Mouse (Mus musculus) gastrocnemius, postnatal 4 days (tissue): ENCODE results near the gene Teddm3. TPM values are rescaled to one million over a fixed set of nuclear protein-coding genes. Genes with fewer than 3 reads are reported as not detected.
"Not testable (repeated sequence)": the region's sequence is repeated elsewhere in the genome, so short reads cannot be mapped to it uniquely, and the experiment has no call there.

Source experiments
- DNase-seq, 2 experiments: peaks; one replicate each; pipeline ENCODE4 v3.0.0; 2021 to 2022; ENCODE audit warnings: low spot score in 2 of 2, mixed read lengths in 2 of 2
- long read RNA-seq, 2 experiments: library from polyadenylated mRNA; stranded (forward); transcript quantifications; one replicate each; pipeline ENCODE4 v2.0.0; 2021
- total RNA-seq, 2 experiments: library from RNA; stranded (reverse); gene quantifications; 2 replicates each; pipeline ENCODE4 v1.2.3; 2021

The Teddm3 gene
- not detected for total RNA-seq
- long read RNA-seq, experiment 1, result 0 reads
- long read RNA-seq, experiment 2, result 0 reads

GRCm38 (mm10) chr16:21153900-21154299, at the start of gene Teddm3:
Teddm3 (minus strand) TSS chr16:21154000.
- DNase-seq, result not testable (repeated sequence)

DNA sequence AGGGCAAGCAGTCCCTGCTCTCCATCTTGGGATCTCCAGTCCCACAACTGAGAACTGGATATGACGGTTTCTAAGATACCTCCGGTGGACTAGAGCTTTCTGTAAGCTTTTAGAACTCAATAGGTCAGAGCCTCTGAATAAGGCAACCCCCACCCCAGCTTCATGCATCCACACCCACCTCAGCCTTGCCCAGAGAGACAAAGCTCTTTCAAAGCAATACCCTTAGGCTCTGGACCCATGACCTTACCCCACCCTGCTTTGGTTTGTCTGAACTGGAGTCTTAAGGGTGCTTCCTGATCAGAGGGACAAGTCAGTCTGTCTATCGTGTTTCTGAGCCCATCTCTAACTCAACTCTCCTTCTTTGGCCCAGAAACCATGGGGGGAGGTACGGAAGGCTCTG, 48.9 kb upstream of the Teddm3 start:
- no peak for DNase-seq

DNA sequence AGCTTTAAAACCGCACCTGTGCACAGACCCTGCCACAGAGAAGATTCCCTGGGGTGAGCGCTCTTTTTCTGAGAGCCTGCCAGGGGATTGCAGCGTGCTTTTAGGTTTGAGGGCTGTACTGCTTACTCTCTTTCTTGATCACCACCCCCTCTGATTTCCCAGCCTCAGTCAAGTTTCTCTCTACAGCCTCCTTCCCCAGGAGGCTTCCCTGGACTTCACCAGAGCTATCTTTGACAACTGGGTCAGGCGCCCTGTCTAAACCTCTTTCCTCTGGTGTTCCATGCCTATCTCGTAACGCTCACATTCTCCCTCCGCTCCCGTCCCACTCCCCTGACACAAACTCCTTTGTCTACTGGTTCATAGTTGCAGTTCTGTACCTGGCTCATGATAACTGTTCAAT, 45.6 kb upstream of the Teddm3 start:
- DNase-seq, result no peak

DNA sequence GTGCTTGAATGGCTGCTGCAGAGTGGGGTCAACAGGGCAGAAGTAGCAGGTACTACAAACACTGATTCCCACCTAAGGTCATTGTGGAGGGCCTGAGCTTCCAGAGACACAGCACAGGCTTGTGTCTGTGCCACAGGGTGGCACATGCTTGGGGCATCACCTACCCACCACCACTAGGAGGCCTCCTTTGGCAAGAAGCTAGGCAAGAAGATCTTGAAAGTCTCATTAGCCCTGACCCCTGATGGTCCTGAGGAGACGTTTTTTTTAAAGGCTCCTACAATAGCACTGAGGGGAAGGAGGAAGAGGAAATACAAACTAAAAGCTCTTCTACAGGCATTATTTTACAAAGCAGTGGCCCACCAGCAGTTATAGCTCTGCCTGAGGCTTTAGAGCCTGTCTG, 44.7 kb upstream of the Teddm3 start:
- no peak for DNase-seq

DNA sequence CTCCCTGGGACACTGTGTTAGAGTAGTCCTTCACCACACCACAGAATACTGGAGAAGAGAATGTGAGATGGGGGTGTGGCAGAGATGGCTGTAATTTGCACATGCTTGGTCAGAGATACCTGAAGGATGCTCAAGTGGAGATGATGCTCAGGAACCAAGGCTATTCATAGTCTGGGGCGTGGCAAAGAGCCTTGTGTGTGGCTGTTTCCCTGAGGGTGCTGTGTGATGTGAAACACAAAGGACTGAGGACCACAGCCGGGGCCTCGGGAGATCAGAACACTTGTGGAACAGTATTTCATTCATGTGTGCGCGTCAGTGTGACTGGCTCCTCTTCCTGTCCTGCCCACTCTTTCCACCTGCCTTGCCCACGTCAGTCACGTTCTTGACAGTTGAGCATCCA, 44.2 kb upstream of the Teddm3 start:
- DNase-seq, result no peak

GRCm38 (mm10) chr16:21197542-21197941, 43.7 kb upstream of the Teddm3 start:
- no peak for DNase-seq

DNA sequence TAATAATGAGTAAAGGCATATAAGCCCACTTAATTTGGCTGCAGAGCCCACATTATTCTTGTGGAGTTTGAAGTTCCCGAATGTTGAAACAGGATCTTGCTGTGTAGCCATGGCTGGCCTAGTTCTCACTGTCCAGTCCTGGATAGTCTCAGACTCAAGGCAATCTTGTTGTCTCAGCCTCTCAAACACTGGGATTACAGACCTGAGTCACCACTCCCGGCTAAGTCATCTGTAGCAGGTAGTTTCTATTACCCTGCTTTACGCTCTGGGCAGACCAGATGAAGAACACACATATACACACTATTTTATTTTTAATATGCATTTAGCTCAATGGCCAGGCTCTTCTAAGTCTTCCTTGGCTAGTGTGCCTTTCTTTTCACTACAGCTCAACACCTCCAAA, 42.8 kb upstream of the Teddm3 start:
- no peak for DNase-seq

DNA sequence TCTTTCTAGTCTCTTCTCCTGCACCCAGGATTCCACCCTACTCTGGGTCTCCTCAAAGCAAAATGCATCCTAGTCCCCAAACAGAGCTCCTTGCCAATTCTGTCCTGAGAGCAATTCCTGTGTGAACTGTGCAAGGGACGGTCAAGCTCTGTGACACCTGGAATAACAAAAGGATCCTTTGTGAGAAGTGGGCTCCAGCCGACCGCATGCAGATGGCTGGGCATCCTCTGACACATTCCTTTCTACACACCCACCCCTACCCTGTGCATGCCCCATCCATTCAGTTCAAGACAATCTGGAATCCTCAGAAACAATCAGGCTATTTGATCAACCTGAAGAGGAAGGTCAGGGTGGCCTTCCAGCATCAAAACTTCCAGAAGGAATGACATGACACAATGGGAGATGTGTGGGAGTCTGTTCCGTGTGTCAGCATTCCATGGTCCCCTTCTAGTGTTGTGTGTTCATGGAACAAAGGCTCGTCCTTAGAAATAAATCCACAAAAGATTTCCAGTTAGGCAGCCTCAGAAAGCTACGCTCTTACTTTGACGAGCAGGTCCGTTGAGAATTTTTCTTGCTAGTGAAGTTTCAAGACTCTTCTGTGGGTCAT, 41.6 kb upstream of the Teddm3 start:
- DNase-seq, result no peak

DNA sequence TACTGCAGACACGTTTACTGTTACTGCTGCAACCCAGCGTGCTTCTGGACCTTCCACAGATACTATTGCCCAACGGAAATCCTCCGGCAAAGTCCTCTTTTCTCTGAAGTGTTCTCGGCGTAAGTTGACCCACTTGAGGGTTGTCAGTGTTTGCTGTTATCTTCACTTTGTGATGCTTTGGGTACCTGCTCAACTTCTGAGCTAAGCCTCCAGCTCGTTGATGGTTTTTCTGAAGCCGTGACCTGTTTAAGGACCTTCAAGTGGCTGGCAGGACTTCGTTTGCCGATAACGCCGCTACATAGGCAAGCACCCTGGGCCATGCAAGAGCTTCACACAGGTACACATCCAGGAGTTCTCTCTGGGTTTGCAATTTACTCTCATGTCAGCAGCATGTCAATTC, 40.4 kb upstream of the Teddm3 start:
- no peak for DNase-seq

DNA sequence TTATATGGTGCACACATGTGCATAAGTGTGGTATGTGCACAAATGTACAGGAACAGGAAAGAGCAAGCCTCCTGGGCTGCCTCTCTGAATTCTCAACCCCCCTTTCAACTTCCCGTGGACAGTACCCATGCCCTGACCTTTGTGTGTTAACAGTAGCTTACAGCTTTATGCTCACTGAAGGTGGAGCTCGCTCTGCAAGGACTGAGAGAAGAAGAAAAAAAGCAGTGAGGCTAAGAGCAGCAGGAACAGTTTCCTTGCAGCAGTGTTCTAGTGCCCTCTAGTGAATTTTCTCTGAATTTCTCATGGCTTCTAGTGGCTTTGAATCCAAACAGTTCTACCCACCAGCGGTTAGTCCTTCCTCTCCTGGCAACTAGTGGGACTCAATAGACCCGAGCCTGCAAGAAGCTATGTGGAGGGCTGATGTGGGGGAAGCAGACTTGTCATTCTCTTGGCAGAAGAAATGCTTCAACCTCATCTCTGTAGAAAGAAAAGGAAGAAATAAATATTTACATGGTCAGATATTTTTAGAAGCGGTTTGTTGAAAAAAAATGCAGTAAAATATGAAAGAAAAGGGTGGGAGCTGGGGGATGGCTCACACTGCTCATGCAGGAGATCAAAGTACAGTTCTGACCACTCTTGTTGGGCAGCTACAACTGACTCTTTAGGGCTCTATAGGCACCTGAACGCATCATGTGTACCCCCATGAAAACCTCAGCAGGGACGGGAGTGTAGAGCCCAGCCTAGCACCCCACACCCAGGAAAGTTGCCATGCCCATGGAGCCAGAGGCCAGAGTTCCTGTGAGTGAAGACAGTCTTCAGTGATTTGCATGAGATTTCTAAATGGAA, 38.9 kb upstream of the Teddm3 start:
- no peak for DNase-seq

DNA sequence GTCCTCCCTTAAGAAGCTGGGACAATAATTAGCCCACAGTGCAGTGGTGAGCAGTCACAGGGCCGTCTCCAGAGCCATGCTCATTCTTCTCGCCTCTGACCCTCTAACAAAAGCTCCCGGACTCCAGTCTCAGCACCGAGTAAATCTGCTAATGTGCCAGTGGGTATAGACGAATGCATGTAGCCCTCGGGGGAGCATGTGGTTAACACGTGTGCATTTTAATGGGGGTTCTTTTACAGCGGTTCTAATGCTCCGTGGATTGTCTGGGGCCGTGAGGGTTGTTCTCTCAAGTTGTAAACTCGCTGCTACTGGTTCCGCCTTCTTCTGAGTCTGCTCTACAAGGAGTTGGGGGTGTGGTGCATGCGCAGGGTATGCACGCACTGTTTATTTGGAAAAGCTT, 37.8 kb upstream of the Teddm3 start:
- no peak for DNase-seq

DNA sequence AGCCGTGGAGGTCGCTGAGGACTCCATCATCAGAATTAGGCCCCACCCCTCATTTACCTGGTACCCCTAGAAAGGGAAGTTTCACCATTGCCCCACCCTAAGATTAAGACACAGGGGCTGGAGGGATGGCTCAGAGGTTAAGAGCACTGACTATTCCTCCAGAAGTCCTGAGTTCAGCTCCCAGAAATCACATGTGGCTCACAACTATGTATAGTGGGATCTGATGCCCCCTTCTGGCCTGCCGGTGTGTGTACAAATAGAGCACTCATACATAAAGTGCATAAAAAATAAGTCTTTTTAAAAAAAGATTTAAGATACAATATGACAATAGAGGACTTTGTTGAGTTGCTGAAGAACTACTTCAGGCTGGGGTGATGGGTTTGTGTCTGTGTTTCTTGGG, 34.5 kb upstream of the Teddm3 start:
- DNase-seq, result no peak

DNA sequence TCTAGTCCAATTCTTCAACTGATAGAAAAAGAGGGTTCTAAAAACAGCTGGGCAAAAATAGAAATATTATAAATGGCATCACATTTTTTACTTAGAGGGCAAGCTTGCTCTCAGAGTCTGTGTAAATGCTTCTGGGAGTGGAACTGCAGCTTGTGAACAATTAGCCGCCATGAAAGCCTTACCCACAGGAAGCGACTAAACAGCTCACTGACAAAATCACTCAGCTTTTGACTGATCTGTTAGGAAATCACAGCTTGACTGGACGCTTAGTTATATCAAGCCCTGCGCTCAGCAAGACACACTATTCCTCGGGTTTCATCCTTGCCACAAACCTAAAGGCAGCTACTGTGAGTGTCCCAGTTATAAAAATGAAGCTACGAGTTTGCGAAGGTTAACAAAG, 33.8 kb upstream of the Teddm3 start:
- no peak for DNase-seq

GRCm38 (mm10) chr16:21184697-21185096, 30.9 kb upstream of the Teddm3 start:
- no peak for DNase-seq

DNA sequence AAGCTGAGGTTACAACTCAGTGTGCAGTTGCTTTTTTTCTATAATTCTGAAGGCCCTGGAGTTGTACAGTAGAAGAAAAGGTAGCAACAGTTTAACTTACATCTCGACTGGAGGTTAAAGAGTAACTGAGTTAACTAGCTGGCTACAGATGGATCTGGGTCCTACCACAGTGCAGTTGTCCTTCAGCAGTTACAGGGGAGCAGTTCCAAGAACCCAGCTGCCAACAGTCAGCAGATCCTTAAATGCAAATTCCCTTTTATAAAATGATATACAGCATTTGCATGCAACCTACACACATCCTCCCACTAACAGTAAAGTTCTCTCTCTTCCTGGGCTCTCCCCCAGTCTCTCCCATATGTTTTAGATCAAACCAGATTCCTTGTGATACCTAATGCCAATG, 28.3 kb upstream of the Teddm3 start:
- DNase-seq, result no peak

GRCm38 (mm10) chr16:21175236-21175635, 21.4 kb upstream of the Teddm3 start:
- DNase-seq, result no peak

- no peak for DNase-seq
Measured at GRCm38 (mm10) chr16:21168730-21169129, 14.9 kb upstream of the Teddm3 start.

DNA sequence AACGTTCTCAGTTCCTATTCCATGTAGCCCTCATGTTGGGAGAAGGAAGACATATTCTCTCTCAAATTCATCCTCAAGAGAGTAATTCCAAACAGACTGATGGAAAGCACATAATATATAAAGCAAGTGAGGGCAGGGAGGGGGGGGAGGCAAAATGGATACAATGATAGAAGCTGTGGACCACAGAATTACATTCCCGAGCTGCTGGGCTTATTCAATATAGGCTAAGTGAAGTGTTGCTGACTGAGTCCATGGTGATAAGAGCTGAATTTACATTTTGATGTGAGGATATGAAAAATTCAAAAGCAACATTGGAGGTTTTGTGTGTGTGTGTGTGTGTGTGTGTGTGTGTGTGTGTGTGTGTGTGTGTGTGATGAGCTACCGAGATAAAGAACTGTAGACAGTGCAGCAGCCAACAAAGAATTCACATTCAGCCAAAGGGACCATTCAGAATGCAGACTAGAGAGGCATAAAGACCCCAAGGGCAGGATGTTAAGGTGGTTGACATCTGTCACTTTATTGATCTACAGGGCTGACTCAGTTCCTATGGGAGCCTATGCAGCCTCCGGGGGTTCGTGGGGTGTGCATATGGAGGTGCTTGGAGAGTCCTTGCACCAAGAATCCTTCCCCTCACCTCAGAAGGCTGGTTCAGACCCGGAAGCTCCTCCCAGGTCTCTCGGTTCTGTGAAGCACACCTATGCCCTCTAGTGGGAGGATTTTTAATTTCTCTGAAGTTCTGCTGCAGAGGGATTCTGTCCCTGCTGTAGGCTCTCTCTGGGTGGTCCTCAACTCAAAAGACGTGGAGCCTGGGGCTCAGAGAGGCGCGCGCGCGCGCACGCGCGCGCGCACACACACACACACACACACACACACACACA, 11.8 kb upstream of the Teddm3 start:
- not testable (repeated sequence) for DNase-seq

GRCm38 (mm10) chr16:21163423-21163822, 9.6 kb upstream of the Teddm3 start:
- DNase-seq, result not testable (repeated sequence)

- DNase-seq, result not testable (repeated sequence)
Measured at GRCm38 (mm10) chr16:21159226-21159625, 5.4 kb upstream of the Teddm3 start.

DNA sequence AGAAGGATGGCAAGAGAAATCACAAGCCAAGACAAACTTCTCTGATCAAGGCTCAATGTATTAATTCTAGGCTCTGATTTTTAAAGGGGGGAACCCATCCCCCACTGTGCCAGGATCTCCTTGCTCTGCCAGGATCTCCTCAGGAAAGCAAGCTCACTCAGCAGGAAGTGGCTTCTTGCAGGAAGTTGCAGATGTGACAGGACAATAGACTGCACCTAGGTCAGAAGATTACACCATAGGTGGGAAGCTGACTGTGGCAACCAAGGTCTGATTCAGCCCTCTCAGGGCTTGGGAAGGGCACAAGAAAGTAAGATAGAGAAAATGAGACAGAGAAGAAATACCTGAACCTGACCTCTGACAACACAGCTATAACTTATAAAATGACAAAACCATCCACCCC, 2.5 kb upstream of the Teddm3 start:
- DNase-seq, result not testable (repeated sequence)
